Mouse (Mus musculus) embryonic facial prominence, embryonic 15.5 days (tissue): ENCODE results near the gene Lyg2. TPM values are rescaled to one million over a fixed set of nuclear protein-coding genes. Genes with fewer than 3 reads are reported as not detected.

Source experiments
- ATAC-seq: fragments of 200-750 bp; cut with Nextera tagmentation; 2 replicates; pipeline ENCODE4 v1.8.0; 2017; ENCODE audit warnings: low read depth, moderate TSS enrichment; ENCODE audit not compliant: insufficient number of reproducible peaks, low FRiP score, low TSS enrichment
- H3K27ac ChIP-seq: fragments of 300-500 bp; sonication (generic); replicated peaks from 2 replicates; pipeline ENCODE4 v1.5.1; 2015; ENCODE audit warnings: mild to moderate bottlenecking, inconsistent platforms
- H3K27me3 ChIP-seq: fragments of 300-500 bp; sonication (generic); 2 replicates; pipeline ENCODE4 v1.6.1; 2015; ENCODE audit warnings: inconsistent platforms
- H3K36me3 ChIP-seq: fragments of 300-500 bp; sonication (generic); 2 replicates; pipeline ENCODE4 v1.6.1; 2015; ENCODE audit warnings: mild to moderate bottlenecking, inconsistent platforms
- H3K4me1 ChIP-seq: fragments of 300-500 bp; sonication (generic); 2 replicates; pipeline ENCODE4 v1.6.1; 2015; ENCODE audit warnings: inconsistent platforms
- H3K4me2 ChIP-seq: fragments of 300-500 bp; sonication (generic); replicated peaks from 2 replicates; pipeline ENCODE4 v1.6.1; 2015; ENCODE audit warnings: mild to moderate bottlenecking, inconsistent platforms
- H3K4me3 ChIP-seq: fragments of 300-500 bp; sonication (generic); replicated peaks from 2 replicates; pipeline ENCODE4 v1.5.1; 2015; ENCODE audit warnings: mild to moderate bottlenecking, inconsistent platforms
- H3K9ac ChIP-seq: fragments of 300-500 bp; sonication (generic); 2 replicates; pipeline ENCODE4 v1.6.1; 2015; ENCODE audit warnings: inconsistent platforms
- H3K9me3 ChIP-seq: fragments of 300-500 bp; sonication (generic); replicated peaks from 2 replicates; pipeline ENCODE4 v1.6.1; 2016; ENCODE audit warnings: inconsistent platforms
- WGBS: fragments of 180-500 bp; shearing (Covaris S2); methylation state at CpG from one replicate; pipeline ENCODE4 v1.1.7; 2015; 5-methylcytosine and 5-hydroxymethylcytosine counted together
- polyA plus RNA-seq: library from polyadenylated mRNA; unstranded; fragments of >200 nt; fragmentation: Nextera tagmentation; extraction: Ambion mirVana; gene quantifications from 2 replicates; pipeline ENCODE4 v1.2.1, GENCODE M21; 2015

The Lyg2 gene
- polyA plus RNA-seq, 1 experiment from 2014 or later, result 1.7 TPM

DNA sequence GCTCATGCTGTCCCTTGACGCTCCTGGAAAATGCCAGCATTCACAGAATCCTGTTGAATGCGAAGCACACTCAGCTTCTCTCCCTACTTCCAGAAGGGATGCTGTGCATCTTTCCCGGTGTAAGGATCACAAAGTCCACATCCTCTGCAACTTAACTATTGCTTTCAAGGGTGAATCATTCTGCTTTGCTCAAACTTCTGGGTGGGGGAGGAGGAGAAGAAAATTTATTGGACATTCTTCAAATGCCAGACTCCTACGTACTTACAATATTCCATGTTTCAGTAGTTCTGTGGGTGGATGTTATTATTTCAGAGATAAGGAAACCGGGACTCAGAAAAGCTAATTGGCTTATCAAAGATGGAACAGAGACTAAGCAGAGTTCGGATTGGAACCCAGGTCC lies 1.8 kb upstream of the Lyg2 start:
- 67% methylated on average over 6 of the region's 6 CpGs for WGBS
- no peak for ATAC-seq
- no peak overlapping the region for H3K9ac ChIP-seq
- H3K9me3 ChIP-seq, result no peaks in the 10 kb centered on the region
- no peak overlapping the region for H3K4me3 ChIP-seq
- no peak overlapping the region for H3K27ac ChIP-seq
- H3K4me2 ChIP-seq, result no peak overlapping the region
- H3K4me1 ChIP-seq, result no peaks in the 10 kb centered on the region
- no peaks in the 10 kb centered on the region for H3K27me3 ChIP-seq
- no peaks in the 10 kb centered on the region for H3K36me3 ChIP-seq

DNA sequence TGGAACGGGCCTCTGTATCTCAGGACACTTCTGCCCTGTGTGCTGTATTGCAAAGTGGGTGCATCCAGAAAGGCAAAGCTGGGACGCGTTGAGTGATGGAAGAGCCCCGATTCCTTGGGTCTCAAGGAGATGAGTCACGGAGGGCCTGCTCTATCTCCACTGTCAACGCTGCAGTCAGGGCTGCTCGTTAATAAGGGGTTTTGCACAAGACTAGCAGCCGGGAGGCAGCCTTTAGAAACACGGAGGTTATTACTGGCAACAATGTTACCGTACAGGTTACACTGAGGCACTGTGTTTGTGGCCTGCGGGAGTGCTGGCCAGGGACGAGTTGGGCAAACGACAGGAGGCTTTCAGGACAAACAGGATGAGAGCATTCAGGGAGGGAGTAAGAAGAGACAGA lies 1.4 kb upstream of the Lyg2 start:
- Histone ChIP-seq H3K4me1 (no peaks in the 10 kb centered on the region), H3K4me3 (no peak overlapping the region), H3K36me3 (no peaks in the 10 kb centered on the region), H3K4me2 (no peak overlapping the region), H3K27ac (no peak overlapping the region), H3K9ac (no peak overlapping the region), H3K9me3 (no peaks in the 10 kb centered on the region), H3K27me3 (0 out of 2 replicates have a peak, but pooled peaks cover under 1% of the 10 kb centered on the region)
- ATAC-seq, result no peak
- 61% methylated on average over 13 of the region's 13 CpGs for WGBS

DNA sequence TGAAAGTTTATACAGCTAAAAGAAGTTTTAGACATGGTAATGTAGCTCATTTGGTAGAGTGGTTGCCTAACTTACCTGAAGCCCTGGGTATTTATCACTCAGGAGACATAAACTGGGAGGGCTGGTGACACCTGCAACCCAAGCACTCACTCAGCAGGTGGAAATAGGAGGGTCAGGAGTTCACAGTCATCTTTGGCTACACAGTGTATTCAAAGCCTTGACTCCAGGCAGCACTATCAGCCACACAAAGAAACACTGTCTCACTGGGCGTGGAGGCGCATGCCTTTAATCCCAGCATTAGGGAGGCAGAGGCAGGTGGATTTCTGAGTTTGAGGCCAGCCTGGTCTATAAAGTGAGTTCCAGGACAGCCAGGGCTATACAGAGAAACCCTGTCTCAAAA lies 3.5 kb downstream of the Lyg2 start:
- no peak for ATAC-seq
- no peaks in the 10 kb centered on the region for H3K9me3 ChIP-seq
- no peak overlapping the region for H3K27ac ChIP-seq
- H3K4me2 ChIP-seq, result no peak overlapping the region
- 73% methylated on average over 2 of the region's 2 CpGs for WGBS
- no peak overlapping the region for H3K9ac ChIP-seq
- no peaks in the 10 kb centered on the region for H3K4me1 ChIP-seq
- H3K36me3 ChIP-seq, result no peaks in the 10 kb centered on the region
- H3K27me3 ChIP-seq, result 0 out of 2 replicates have a peak, but pooled peaks cover 2% of the 10 kb centered on the region
- H3K4me3 ChIP-seq, result no peak overlapping the region

DNA sequence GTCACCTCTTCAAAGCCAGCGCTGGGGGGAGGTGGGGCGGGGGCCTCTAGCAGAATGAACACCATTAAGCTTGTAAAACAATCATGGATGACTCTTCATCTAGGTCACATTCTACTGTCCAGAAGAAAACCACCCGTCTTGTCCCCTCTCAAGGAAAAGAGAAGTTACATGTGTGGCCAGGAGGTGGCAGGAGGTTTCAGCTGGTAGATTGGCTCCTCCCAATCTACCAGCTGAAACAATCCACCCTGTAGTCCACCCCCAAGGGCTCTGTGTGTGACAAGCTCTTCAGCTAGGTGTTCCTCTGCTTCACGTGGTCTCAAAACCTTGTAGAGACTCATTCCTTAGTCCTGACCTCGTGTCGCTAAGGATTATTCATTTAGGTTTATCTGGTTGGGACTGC lies 13.1 kb downstream of the Lyg2 start:
- H3K9me3 ChIP-seq, result no peaks in the 10 kb centered on the region
- H3K4me1 ChIP-seq, result no peaks in the 10 kb centered on the region
- WGBS, result 36% methylated on average over 6 of the region's 6 CpGs
- H3K4me3 ChIP-seq, result no peak overlapping the region
- no peaks in the 10 kb centered on the region for H3K27me3 ChIP-seq
- no peak overlapping the region for H3K4me2 ChIP-seq
- H3K36me3 ChIP-seq, result peaks cover 15% of the 10 kb centered on the region
- H3K27ac ChIP-seq, result no peak overlapping the region
- ATAC-seq, result no peak
- no peak overlapping the region for H3K9ac ChIP-seq

DNA sequence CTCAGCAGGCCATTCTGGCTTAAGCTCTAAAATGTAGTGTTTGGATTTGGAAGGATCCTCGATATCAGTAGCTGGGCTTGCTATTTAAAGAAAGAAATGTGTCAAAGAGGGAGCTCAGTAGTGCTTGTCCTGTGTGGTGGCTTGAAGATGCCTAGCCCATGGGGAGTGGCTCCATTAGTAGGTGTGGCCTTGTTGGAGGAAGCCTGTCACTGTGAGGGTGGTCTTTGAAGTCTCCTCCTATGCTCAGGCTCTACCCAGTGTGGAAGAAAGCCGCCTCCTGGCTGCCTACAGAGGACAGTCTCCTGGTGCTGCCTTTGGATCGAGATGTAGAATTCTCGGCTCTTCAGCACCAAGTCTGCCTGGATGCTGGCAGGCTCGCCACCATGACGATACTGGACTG lies 16.0 kb downstream of the Lyg2 start:
- H3K27me3 ChIP-seq, result no peaks in the 10 kb centered on the region
- WGBS, result 61% methylated on average over 6 of the region's 6 CpGs
- peak; percentile 57 for ATAC-seq

DNA sequence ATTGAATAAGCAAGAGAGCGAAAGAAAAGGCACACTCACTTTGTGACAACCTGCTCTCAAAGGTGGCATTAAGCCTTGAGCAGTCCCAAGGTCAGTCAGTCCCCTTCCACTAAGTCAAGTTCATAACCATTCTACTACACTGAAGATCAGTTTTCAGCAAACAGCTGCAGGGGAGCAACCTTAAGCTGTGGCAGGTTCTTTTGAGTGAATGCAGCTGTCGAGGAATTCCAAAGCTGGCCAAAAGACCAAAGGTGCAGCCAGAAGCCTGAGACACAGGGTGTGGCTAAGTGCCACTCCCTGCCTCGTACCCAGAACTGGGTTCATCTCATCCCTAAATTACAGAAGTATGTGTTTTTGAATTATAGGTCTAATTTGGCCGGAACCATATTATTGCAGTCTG lies 16.5 kb downstream of the Lyg2 start:
- Histone ChIP-seq H3K36me3 (peaks cover 40% of the 10 kb centered on the region), H3K4me3 (no peak overlapping the region), H3K9ac (no peak overlapping the region), H3K4me1 (no peaks in the 10 kb centered on the region), H3K4me2 (no peak overlapping the region), H3K9me3 (no peaks in the 10 kb centered on the region), H3K27ac (no peak overlapping the region), H3K27me3 (no peaks in the 10 kb centered on the region)
- no peak for ATAC-seq
- WGBS, result 76% methylated on average over 4 of the region's 4 CpGs

More for the DNA sequence above, 16.0 kb downstream of the Lyg2 start:
- H3K4me2 ChIP-seq, result no peak overlapping the region
- H3K9me3 ChIP-seq, result no peaks in the 10 kb centered on the region
- H3K36me3 ChIP-seq, result peaks cover 36% of the 10 kb centered on the region
- H3K4me3 ChIP-seq, result no peak overlapping the region
- no peak overlapping the region for H3K9ac ChIP-seq
- H3K27ac ChIP-seq, result no peak overlapping the region
- H3K4me1 ChIP-seq, result no peaks in the 10 kb centered on the region

DNA sequence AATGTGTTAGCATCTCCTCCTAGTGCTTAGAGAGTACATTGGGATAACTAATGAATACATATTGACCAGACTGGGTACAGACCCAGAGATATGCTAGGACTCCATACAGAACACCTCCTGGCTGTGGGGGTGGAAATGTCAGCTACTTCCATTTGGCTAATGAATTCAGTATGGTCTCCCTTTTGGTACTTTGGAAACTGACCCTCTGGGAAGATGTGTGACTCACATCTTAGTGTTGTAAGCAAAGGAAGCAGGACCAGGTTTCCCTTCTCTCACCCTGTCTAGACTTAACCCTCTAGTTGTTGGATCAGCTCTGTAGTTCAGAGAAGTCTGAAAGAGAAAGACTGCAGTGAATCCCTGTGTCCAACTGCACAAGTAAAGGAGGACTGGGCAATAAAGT lies 21.7 kb downstream of the Lyg2 start:
- Histone ChIP-seq H3K36me3 (peaks cover 43% of the 10 kb centered on the region), H3K9ac (no peak overlapping the region), H3K9me3 (no peaks in the 10 kb centered on the region), H3K4me2 (no peak overlapping the region), H3K27ac (no peak overlapping the region), H3K27me3 (no peaks in the 10 kb centered on the region), H3K4me1 (peaks cover 11% of the 10 kb centered on the region), H3K4me3 (no peak overlapping the region)
- ATAC-seq, result no peak

DNA sequence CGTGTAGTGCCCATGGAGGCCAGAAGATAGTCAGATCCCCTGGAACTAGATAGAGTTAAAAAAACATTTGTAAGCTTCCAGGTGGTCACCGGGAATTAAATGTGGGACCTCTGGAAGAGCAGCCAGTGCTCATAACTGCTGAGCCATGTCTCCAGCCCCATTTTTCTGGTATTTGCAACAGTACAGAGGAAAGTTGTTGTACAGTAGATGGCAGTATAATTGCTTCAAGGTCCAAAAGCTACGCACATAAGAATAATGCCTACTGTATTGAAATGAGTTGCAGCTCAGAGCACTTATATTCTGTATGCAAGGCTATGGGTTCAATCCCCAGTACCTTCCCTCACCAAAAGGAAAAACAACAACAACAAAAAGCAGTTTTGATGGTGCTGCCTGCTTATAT lies 24.9 kb downstream of the Lyg2 start:
- no peaks in the 10 kb centered on the region for H3K9me3 ChIP-seq
- H3K27me3 ChIP-seq, result no peaks in the 10 kb centered on the region
- peak overlapping the region; percentile 78 for H3K4me3 ChIP-seq
- H3K9ac ChIP-seq, result no peak overlapping the region
- no peak for ATAC-seq
- peaks cover 22% of the 10 kb centered on the region for H3K36me3 ChIP-seq
- peaks cover 17% of the 10 kb centered on the region for H3K4me1 ChIP-seq
- H3K27ac ChIP-seq, result no peak overlapping the region
- 52% methylated on average over 3 of the region's 3 CpGs for WGBS
- H3K4me2 ChIP-seq, result peak overlapping the region; percentile 71

DNA sequence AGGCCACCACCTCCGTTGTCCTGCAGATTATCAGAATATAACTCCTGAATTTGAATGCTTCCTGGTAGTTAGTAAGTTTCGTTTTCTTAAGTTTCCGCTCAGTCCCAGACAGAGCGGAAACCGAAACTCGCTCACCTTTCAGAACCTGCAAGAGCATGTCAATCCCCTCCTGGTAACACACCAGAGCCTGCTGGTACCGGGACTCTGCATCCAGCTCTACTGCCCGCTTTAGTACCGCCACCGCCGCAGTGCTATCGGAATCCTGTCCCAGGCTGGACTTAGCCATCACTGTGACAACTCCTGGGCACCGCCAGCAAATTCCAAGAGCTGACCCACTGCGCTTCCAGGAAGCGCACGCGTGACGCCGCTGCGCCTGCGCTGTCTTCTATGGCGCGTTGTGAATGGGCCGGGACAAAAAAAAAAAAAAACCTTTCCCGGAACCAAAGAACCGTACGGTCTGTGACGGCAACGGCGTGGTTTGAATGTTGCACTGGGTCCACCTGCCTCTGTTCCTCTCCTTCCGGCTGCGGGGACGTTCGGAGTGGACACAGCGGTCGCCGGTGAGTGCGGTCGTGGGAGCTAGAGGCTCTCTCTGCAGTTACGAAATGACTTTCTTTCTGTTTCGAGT lies 26.2 kb downstream of the Lyg2 start, which contains the start of the genes Mitd1 and Mrpl30:
Gene Mitd1 (minus strand): TSS at position 387 of the 628 bp plus-strand sequence.
Gene Mrpl30 (plus strand): TSS at position 453 of the 628 bp plus-strand sequence.
- peak; percentile 89 for ATAC-seq
- H3K9me3 ChIP-seq, result no peaks in the 10 kb centered on the region
- H3K27me3 ChIP-seq, result no peaks in the 10 kb centered on the region
- H3K36me3 ChIP-seq, result peaks cover 13% of the 10 kb centered on the region
- H3K4me2 ChIP-seq, result peak within 1 kb of the TSS; percentile 71
- H3K4me1 ChIP-seq, result peaks cover 17% of the 10 kb centered on the region
- H3K27ac ChIP-seq, result peak within 1 kb of the TSS; percentile 89
- WGBS, result under 1% methylated on average over 41 of the region's 41 CpGs
- peak within 1 kb of the TSS; percentile 64 for H3K9ac ChIP-seq
- peak within 1 kb of the TSS; percentile 78 for H3K4me3 ChIP-seq

DNA sequence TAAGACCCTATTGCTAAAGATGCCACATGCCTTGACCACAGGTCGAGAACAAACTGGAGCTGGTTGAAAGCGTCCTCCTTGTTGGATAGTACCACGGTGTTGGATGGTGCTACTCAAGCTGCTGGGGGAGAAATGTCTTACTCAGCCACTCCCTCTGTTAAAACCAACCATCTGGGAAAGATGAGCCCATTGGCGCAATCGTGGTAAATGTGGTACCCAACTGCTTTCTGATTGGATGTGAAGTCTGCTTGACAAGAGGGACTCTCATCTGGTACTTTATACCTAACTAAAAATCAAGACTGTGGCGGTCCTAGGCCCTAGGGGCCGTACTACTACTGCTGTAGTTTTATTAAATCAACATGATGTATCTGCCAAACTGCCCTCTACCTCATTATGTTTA lies 27.1 kb downstream of the Lyg2 start:
- no peaks in the 10 kb centered on the region for H3K9me3 ChIP-seq
- H3K4me2 ChIP-seq, result peak overlapping the region; percentile 71
- 0 out of 2 replicates have a peak overlapping the region, but pooled peaks have one; percentile 89 for H3K27ac ChIP-seq
- peaks cover 17% of the 10 kb centered on the region for H3K4me1 ChIP-seq
- WGBS, result 82% methylated on average over 7 of the region's 7 CpGs
- H3K27me3 ChIP-seq, result no peaks in the 10 kb centered on the region
- no peak for ATAC-seq
- peaks cover 11% of the 10 kb centered on the region for H3K36me3 ChIP-seq
- peak overlapping the region; percentile 78 for H3K4me3 ChIP-seq
- H3K9ac ChIP-seq, result peak overlapping the region; percentile 53; the same call in 1 of the 2 replicates

DNA sequence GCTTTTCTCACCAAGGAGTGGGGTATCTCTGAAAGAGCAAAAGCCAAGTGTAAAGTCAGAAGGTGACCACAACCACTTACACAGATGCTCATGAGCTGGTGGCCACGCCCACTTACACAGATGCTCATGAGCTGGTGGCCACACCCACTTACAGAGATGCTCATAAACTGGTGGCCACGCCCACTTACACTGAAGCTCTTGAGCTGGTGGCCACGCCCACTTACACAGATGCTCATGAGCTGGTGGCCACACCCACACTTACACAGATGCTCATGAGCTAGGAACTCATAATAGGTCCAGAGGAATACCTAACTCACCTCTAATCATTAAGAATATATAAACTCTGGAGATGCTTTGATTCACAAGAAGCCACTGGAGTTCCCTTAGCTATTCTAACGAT lies 31.8 kb downstream of the Lyg2 start:
- ATAC-seq, result no peak
- no peaks in the 10 kb centered on the region for H3K27me3 ChIP-seq
- H3K4me2 ChIP-seq, result no peak overlapping the region
- H3K4me1 ChIP-seq, result peaks cover 5% of the 10 kb centered on the region
- no peak overlapping the region for H3K27ac ChIP-seq
- H3K4me3 ChIP-seq, result no peak overlapping the region
- no peaks in the 10 kb centered on the region for H3K9me3 ChIP-seq
- peaks cover 36% of the 10 kb centered on the region for H3K36me3 ChIP-seq
- no peak overlapping the region for H3K9ac ChIP-seq
- 74% methylated on average over 4 of the region's 4 CpGs for WGBS

DNA sequence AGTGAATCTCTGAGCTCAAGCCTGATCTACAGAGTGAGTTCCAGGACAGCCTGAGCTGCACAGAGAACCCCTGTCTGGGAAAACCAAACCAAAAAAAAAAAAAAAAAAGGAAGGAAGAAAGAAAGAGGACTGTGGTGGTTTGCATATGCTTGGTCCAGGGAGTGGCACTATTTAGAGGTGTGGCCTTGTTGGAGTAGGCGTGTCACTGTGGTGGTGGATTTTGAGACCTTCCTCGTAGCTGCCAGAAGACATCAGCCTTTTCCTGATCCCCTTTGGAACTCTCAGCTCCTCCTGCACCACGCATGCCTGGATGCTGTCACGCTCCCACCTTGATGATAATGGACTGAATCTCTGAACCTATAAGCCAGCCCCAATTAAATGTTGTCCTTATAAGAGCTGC lies 32.9 kb downstream of the Lyg2 start:
- Histone ChIP-seq H3K27me3 (no peaks in the 10 kb centered on the region), H3K9ac (no peak overlapping the region), H3K4me2 (no peak overlapping the region), H3K9me3 (no peaks in the 10 kb centered on the region), H3K4me3 (no peak overlapping the region), H3K27ac (no peak overlapping the region), H3K4me1 (no peaks in the 10 kb centered on the region), H3K36me3 (peaks cover 45% of the 10 kb centered on the region)
- no peak for ATAC-seq
- 82% methylated on average over 4 of the region's 4 CpGs for WGBS
